Mouse (Mus musculus): ENCODE results near the gene Sema6d. TPM values are rescaled to one million over a fixed set of nuclear protein-coding genes. Genes with fewer than 3 reads are reported as not detected.

Sema6d gene
- polyA plus RNA-seq, 1 experiment = 5.6 TPM

DNA sequence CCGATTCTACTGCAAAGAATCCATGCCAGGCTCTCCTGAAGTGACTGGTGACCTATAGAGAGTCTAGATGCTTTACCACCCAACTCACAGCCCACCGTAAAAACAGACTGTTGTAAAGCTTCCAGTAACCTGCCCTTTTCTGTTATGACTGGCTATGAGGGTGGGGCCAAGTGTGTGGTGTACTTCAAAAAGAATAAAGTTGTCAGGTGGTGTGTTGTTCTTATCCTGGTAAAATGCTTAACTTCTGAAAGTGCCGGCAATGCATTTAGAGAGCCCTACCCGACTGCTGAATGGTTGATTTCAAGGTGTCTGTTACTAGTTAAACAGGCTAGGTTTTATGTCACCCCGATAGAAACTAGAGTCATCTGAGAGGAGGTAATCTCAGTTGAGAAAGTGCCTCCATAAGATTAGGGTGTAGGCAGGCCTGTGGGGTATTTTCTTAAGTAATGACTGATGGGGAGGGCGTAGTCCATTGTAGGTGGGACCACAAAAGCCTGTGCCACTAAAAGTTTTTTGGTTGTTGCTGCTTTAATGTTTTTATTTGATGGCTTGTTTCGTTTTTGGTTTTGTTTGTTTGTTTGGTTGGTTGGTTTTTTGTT lies 544.7 kb downstream of the Sema6d start:
- Histone ChIP-seq H3K4me3 (ENCODE audit: insufficient read depth, low read depth, low read length) (no peak overlapping the region), H3K4me1 (ENCODE audit: control insufficient read depth, insufficient read depth, low read length) (no peaks in the 10 kb centered on the region), H3K36me3 (ENCODE audit: control insufficient read depth, insufficient read depth, low read length) (no peaks in the 10 kb centered on the region), H3K27ac (ENCODE audit: insufficient read depth, low read depth, low read length) (no peak overlapping the region), H3K27me3 (replicated peaks; ENCODE audit: control insufficient read depth, insufficient read depth, low read length) (no peaks in the 10 kb centered on the region)
- 72% methylated on average over 7 of the region's 7 CpGs for WGBS
- no peak for DNase-seq
- TF ChIP-seq POLR2A (IDR thresholded peaks at IDR 0.05; ENCODE audit: low read depth, low read length) = no peak
- TF ChIP-seq CTCF (conservative IDR thresholded peaks at IDR 0.05; ENCODE audit: insufficient read depth, insufficient read length, low read depth, low read length) = no peak

DNA sequence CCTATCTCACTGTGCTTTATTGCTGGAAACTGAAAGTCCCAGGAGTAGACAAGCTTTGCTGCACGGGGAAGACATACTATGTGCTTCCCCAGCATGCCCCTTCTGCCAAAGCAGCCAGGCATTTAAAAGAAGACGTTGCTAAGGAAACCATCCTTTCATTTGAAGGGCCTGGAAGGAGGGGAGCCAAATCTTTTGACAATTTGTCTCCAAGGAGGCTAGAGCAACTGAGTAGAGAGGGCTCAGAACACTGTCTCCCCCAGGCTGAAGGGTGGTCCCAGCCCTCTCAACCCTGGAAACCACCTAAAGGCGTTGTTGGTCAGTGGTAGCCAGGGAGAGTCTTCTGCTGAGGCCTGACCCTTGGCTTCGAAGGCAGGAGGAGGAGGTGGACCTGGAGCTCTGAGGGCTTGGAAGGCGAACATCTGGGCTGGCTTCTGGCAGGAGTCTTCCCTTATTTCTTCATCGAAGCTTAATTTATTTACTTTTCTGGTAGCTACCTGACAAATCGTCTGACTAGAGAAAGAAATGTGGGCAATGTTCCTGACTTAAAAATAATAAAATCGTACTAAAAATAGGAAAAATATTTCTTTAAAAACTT lies 545.6 kb downstream of the Sema6d start:
- WGBS = 56% methylated on average over 8 of the region's 8 CpGs
- H3K27me3 ChIP-seq (replicated peaks; ENCODE audit: control insufficient read depth, insufficient read depth, low read length) = no peaks in the 10 kb centered on the region

GRCm38 (mm10) chr2:124637080-124637479 lies 547.3 kb downstream of the Sema6d start:
- H3K4me3 ChIP-seq (ENCODE audit: insufficient read depth, low read depth, low read length) = no peak overlapping the region
- no peak for DNase-seq
- no peaks in the 10 kb centered on the region for H3K4me1 ChIP-seq (ENCODE audit: control insufficient read depth, insufficient read depth, low read length)
- H3K36me3 ChIP-seq (ENCODE audit: control insufficient read depth, insufficient read depth, low read length) = no peaks in the 10 kb centered on the region
- TF ChIP-seq POLR2A (IDR thresholded peaks at IDR 0.05; ENCODE audit: low read depth, low read length) (no peak), CTCF (conservative IDR thresholded peaks at IDR 0.05; ENCODE audit: insufficient read depth, insufficient read length, low read depth, low read length) (no peak)
- 57% methylated on average over 4 of the region's 4 CpGs for WGBS
- H3K27ac ChIP-seq (ENCODE audit: insufficient read depth, low read depth, low read length) = no peak overlapping the region
- no peaks in the 10 kb centered on the region for H3K27me3 ChIP-seq (replicated peaks; ENCODE audit: control insufficient read depth, insufficient read depth, low read length)

More for the DNA sequence above, 545.6 kb downstream of the Sema6d start:
- H3K27ac ChIP-seq (ENCODE audit: insufficient read depth, low read depth, low read length) = no peak overlapping the region
- H3K36me3 ChIP-seq (ENCODE audit: control insufficient read depth, insufficient read depth, low read length) = no peaks in the 10 kb centered on the region
- no peak for TF ChIP-seq CTCF (conservative IDR thresholded peaks at IDR 0.05; ENCODE audit: insufficient read depth, insufficient read length, low read depth, low read length)
- TF ChIP-seq POLR2A (IDR thresholded peaks at IDR 0.05; ENCODE audit: low read depth, low read length) = no peak
- H3K4me3 ChIP-seq (ENCODE audit: insufficient read depth, low read depth, low read length) = no peak overlapping the region
- no peaks in the 10 kb centered on the region for H3K4me1 ChIP-seq (ENCODE audit: control insufficient read depth, insufficient read depth, low read length)
- no peak for DNase-seq

- WGBS = 86% methylated on average over 5 of the region's 5 CpGs
- Histone ChIP-seq H3K27ac (ENCODE audit: insufficient read depth, low read depth, low read length) (no peak overlapping the region), H3K36me3 (ENCODE audit: control insufficient read depth, insufficient read depth, low read length) (no peaks in the 10 kb centered on the region), H3K4me3 (ENCODE audit: insufficient read depth, low read depth, low read length) (no peak overlapping the region), H3K4me1 (ENCODE audit: control insufficient read depth, insufficient read depth, low read length) (0 out of 2 replicates have a peak, but pooled peaks cover 2% of the 10 kb centered on the region), H3K27me3 (replicated peaks; ENCODE audit: control insufficient read depth, insufficient read depth, low read length) (no peaks in the 10 kb centered on the region)
- no peak for TF ChIP-seq POLR2A (IDR thresholded peaks at IDR 0.05; ENCODE audit: low read depth, low read length)
- TF ChIP-seq CTCF (conservative IDR thresholded peaks at IDR 0.05; ENCODE audit: insufficient read depth, insufficient read length, low read depth, low read length) = no peak
- DNase-seq = no peak
These were observed 549.6 kb downstream of the Sema6d start for GRCm38 (mm10) chr2:124639221-124639963.

DNA sequence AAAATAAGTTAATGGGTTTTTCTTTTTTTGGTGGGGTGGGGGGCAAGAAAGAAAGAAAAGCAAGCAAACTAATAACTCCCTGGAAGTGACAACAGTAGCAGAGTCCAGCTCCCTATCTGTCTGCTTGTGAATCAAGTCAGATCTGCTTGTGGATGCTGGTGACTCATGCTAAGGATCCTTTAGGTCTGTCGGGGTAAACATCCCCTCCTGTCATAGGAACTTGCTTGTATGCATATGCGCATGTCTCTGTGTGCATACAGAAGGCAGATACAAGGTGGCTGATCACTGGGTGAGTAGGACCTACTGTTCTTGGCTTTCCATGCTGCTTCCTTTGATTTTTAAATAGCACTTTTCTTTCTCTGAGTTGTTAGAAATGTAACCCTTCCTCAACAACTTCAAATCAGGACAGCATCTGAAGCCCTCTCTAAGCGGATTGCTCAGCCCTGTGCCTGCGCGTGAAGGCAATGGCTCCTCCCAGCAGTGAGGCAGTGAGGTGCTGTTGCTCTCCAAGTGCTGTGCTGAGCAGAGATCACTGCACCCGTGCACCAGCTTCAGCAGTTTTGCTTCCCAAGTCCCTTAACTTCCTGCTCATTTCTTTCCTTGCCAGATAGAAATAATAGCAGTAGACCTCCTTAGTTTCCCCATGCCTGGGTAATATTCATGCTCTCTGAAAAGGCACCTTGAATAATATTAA lies 550.9 kb downstream of the Sema6d start:
- Histone ChIP-seq H3K4me1 (ENCODE audit: control insufficient read depth, insufficient read depth, low read length) (0 out of 2 replicates have a peak, but pooled peaks cover 2% of the 10 kb centered on the region), H3K27ac (ENCODE audit: insufficient read depth, low read depth, low read length) (no peak overlapping the region), H3K4me3 (ENCODE audit: insufficient read depth, low read depth, low read length) (no peak overlapping the region), H3K27me3 (replicated peaks; ENCODE audit: control insufficient read depth, insufficient read depth, low read length) (no peaks in the 10 kb centered on the region), H3K36me3 (ENCODE audit: control insufficient read depth, insufficient read depth, low read length) (no peaks in the 10 kb centered on the region)
- TF ChIP-seq POLR2A (IDR thresholded peaks at IDR 0.05; ENCODE audit: low read depth, low read length) (no peak), CTCF (conservative IDR thresholded peaks at IDR 0.05; ENCODE audit: insufficient read depth, insufficient read length, low read depth, low read length) (no peak)
- DNase-seq = no peak
- 58% methylated on average over 6 of the region's 6 CpGs for WGBS

DNA sequence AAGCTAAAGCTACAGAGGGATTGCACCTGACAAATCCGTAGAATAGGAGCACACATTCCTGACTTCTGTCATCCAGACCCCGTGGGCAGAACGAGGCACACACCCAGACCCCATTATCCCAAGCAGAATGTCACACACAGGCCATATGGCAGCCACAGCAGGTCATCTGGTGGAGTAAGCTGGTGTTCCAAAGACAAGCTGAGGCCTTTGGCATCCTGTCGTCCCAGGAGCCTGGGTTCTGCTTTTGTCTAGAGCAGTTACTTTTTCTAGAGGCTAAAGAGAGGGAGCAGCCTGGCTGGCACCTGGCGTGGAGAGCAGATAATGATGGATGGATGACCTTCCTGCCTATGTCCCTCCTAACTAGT lies 551.4 kb downstream of the Sema6d start:
- H3K27me3 ChIP-seq (replicated peaks; ENCODE audit: control insufficient read depth, insufficient read depth, low read length) = no peaks in the 10 kb centered on the region
- no peaks in the 10 kb centered on the region for H3K36me3 ChIP-seq (ENCODE audit: control insufficient read depth, insufficient read depth, low read length)
- no peak overlapping the region for H3K27ac ChIP-seq (ENCODE audit: insufficient read depth, low read depth, low read length)
- TF ChIP-seq CTCF (conservative IDR thresholded peaks at IDR 0.05; ENCODE audit: insufficient read depth, insufficient read length, low read depth, low read length) = no peak
- H3K4me1 ChIP-seq (ENCODE audit: control insufficient read depth, insufficient read depth, low read length) = 0 out of 2 replicates have a peak, but pooled peaks cover 2% of the 10 kb centered on the region
- H3K4me3 ChIP-seq (ENCODE audit: insufficient read depth, low read depth, low read length) = no peak overlapping the region
- DNase-seq = no peak
- 50% methylated on average over 5 of the region's 5 CpGs for WGBS

- H3K4me3 ChIP-seq (ENCODE audit: insufficient read depth, low read depth, low read length) = no peak overlapping the region
- no peak for DNase-seq
- WGBS = 68% methylated on average over 3 of the region's 3 CpGs
- no peaks in the 10 kb centered on the region for H3K27me3 ChIP-seq (replicated peaks; ENCODE audit: control insufficient read depth, insufficient read depth, low read length)
- TF ChIP-seq CTCF (conservative IDR thresholded peaks at IDR 0.05; ENCODE audit: insufficient read depth, insufficient read length, low read depth, low read length) = no peak
- TF ChIP-seq POLR2A (IDR thresholded peaks at IDR 0.05; ENCODE audit: low read depth, low read length) = no peak
- H3K27ac ChIP-seq (ENCODE audit: insufficient read depth, low read depth, low read length) = no peak overlapping the region
- 0 out of 2 replicates have a peak, but pooled peaks cover 2% of the 10 kb centered on the region for H3K4me1 ChIP-seq (ENCODE audit: control insufficient read depth, insufficient read depth, low read length)
- H3K36me3 ChIP-seq (ENCODE audit: control insufficient read depth, insufficient read depth, low read length) = no peaks in the 10 kb centered on the region
These were observed 552.4 kb downstream of the Sema6d start for GRCm38 (mm10) chr2:124642131-124642530.
